Mouse (Mus musculus) midbrain, embryonic 13.5 days (tissue): ENCODE results near the gene Grb10. TPM values are rescaled to one million over a fixed set of nuclear protein-coding genes. Genes with fewer than 3 reads are reported as not detected.

Source experiments
- ATAC-seq: fragments of 200-750 bp; cut with Nextera tagmentation; 2 replicates; pipeline ENCODE4 v1.8.0; 2017; ENCODE audit warnings: mild to moderate bottlenecking, moderate TSS enrichment, moderate library complexity
- H3K27ac ChIP-seq: fragments of 300-500 bp; sonication (generic); 2 replicates; pipeline ENCODE4 v1.5.1; 2015; ENCODE audit warnings: inconsistent platforms, mild to moderate bottlenecking, moderate library complexity
- H3K27me3 ChIP-seq: fragments of 300-500 bp; sonication (generic); 2 replicates; pipeline ENCODE4 v1.6.1; 2015; ENCODE audit warnings: mild to moderate bottlenecking, inconsistent platforms
- H3K36me3 ChIP-seq: fragments of 300-500 bp; sonication (generic); 2 replicates; pipeline ENCODE4 v1.6.1; 2015; ENCODE audit warnings: mild to moderate bottlenecking, inconsistent platforms
- H3K4me1 ChIP-seq: fragments of 300-500 bp; sonication (generic); replicated peaks from 2 replicates; pipeline ENCODE4 v1.6.1; 2015; ENCODE audit warnings: inconsistent platforms
- H3K4me2 ChIP-seq: fragments of 300-500 bp; sonication (generic); replicated peaks from 2 replicates; pipeline ENCODE4 v1.6.1; 2015; ENCODE audit warnings: moderate library complexity, mild to moderate bottlenecking, inconsistent platforms
- H3K4me3 ChIP-seq: fragments of 300-500 bp; sonication (generic); replicated peaks from 2 replicates; pipeline ENCODE4 v1.5.1; 2015; ENCODE audit warnings: mild to moderate bottlenecking, inconsistent platforms
- H3K9ac ChIP-seq: fragments of 300-500 bp; sonication (generic); replicated peaks from 2 replicates; pipeline ENCODE4 v1.6.1; 2015; ENCODE audit warnings: mild to moderate bottlenecking, inconsistent platforms
- H3K9me3 ChIP-seq: fragments of 300-500 bp; sonication (generic); 2 replicates; pipeline ENCODE4 v1.6.1; 2016; ENCODE audit warnings: mild to moderate bottlenecking, inconsistent platforms
- WGBS: fragments of 180-500 bp; shearing (Covaris S2); methylation state at CpG from one replicate; pipeline ENCODE4 v1.1.7; 2015; 5-methylcytosine and 5-hydroxymethylcytosine counted together
- polyA plus RNA-seq: library from polyadenylated mRNA; unstranded; fragments of >200 nt; fragmentation: Nextera tagmentation; extraction: Ambion mirVana; gene quantifications from 2 replicates; pipeline ENCODE4 v1.2.1, GENCODE M21; 2015

The Grb10 gene
- polyA plus RNA-seq, 1 experiment from 2014 or later: 149 TPM

- Histone ChIP-seq H3K4me1 (no peaks in the 10 kb centered on the region), H3K36me3 (no peaks in the 10 kb centered on the region), H3K9me3 (no peaks in the 10 kb centered on the region), H3K4me3 (no peak overlapping the region), H3K9ac (no peak overlapping the region), H3K4me2 (no peak overlapping the region), H3K27ac (no peak overlapping the region), H3K27me3 (no peaks in the 10 kb centered on the region)
- ATAC-seq: no peak
- 90% methylated on average over 4 of the region's 4 CpGs for WGBS
Observed at GRCm38 (mm10) chr11:11989850-11990249, 48.6 kb downstream of the Grb10 start.

DNA sequence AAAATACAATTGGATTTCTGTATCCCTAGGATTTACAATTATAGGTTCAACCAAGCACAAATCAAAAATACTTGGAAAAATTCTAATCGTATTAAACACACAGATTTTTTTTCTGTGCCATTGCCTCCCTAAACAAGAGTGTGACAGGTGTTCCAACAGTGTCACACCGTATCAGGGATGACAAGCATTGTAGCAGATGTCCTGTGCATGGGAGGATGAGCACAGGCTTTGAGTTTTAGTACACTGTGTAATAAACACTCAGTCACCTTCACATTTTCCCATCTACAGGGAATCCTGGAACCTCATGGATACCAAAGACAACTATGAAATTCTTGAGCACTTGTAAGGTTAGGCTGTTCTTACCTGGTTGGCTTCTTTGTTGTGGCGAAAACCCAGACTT, 51.2 kb downstream of the Grb10 start:
- no peak overlapping the region for H3K9ac ChIP-seq
- H3K4me2 ChIP-seq: no peak overlapping the region
- H3K4me3 ChIP-seq: no peak overlapping the region
- H3K27me3 ChIP-seq: no peaks in the 10 kb centered on the region
- no peaks in the 10 kb centered on the region for H3K36me3 ChIP-seq
- no peak overlapping the region for H3K27ac ChIP-seq
- no peak for ATAC-seq
- no peaks in the 10 kb centered on the region for H3K9me3 ChIP-seq
- no peaks in the 10 kb centered on the region for H3K4me1 ChIP-seq
- WGBS: 86% methylated on average over 3 of the region's 3 CpGs

- no peaks in the 10 kb centered on the region for H3K4me1 ChIP-seq
- 80% methylated on average over 5 of the region's 5 CpGs for WGBS
- H3K36me3 ChIP-seq: no peaks in the 10 kb centered on the region
- ATAC-seq: no peak
- H3K27ac ChIP-seq: no peak overlapping the region
- no peak overlapping the region for H3K4me3 ChIP-seq
- no peaks in the 10 kb centered on the region for H3K9me3 ChIP-seq
- no peak overlapping the region for H3K4me2 ChIP-seq
- H3K27me3 ChIP-seq: peaks cover 2% of the 10 kb centered on the region; the same call in 1 of the 2 replicates
- H3K9ac ChIP-seq: no peak overlapping the region
Observed at GRCm38 (mm10) chr11:11978611-11979197, 59.8 kb downstream of the Grb10 start.

DNA sequence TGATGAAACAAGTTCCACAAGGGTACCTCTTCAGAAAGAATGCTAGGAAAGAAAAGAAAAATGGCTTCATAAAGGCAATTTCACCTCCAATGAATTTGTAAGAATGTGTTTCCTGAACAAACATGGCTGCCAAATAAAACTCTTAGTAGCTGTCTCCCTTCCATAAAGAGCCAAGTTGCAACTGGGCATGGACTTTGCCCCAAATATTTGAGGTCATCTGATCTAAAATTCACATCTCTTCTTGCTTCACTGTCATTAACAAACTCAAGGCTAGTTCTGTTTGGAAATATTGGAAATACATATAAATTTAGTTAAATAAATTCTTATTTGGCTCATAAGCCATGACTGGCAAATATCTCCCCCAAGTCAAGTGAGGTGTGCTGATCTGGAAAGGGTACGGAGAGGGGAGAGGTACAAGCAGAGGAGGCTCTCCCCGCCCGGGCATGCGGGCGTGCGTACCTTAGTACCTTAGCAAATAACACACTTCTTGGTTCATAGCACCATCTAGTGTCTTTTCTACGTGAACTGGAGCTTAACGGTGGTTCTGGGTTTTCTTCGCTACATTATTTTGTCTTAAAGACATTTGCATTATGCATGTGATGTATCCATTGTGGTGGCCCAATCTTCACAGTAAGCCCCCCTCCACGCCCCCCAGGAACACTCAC, 63.8 kb downstream of the Grb10 start:
- Histone ChIP-seq H3K9me3 (peaks cover 6% of the 10 kb centered on the region), H3K4me1 (0 out of 2 replicates have a peak, but pooled peaks cover 4% of the 10 kb centered on the region), H3K27ac (no peak overlapping the region), H3K4me2 (no peak overlapping the region), H3K4me3 (no peak overlapping the region), H3K36me3 (peaks cover 12% of the 10 kb centered on the region; the same call in 1 of the 2 replicates), H3K9ac (no peak overlapping the region), H3K27me3 (peaks cover 2% of the 10 kb centered on the region; the same call in 1 of the 2 replicates)
- WGBS: 43% methylated on average over 10 of the region's 10 CpGs
- ATAC-seq: peak; percentile 85

DNA sequence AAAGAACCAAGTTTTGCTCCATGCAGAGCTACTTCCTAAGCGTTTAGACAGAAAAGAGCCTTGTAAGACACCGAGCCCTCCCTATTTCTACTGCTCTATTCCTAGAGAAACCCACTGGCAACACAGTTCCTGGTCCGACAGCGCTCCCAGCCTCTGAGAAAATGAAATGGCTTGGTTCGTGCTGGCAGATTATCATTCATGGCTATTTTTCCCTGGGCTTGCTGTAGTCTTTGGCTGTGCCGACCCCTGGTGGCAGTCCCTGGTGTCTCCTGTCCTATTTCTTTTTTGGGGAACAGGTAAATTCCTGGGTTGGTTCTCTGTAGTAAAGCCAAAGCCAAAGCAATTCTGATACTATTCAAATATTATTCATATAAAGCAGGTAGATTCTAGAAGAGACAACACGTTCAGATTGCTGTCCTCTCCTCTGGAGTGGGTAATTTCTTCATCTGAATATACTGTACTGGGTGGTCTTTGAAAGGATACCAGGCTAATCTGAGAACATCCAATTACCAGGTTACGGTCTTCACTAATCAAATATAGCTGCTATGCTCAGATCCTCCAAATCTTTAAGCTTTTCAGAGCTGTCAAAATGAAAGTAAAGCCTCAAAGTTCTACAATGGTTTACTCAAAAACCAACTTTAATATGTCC, 65.0 kb downstream of the Grb10 start:
- WGBS: 43% methylated on average over 8 of the region's 8 CpGs
- H3K4me3 ChIP-seq: no peak overlapping the region
- H3K36me3 ChIP-seq: peaks cover 12% of the 10 kb centered on the region; the same call in 1 of the 2 replicates
- H3K9ac ChIP-seq: no peak overlapping the region
- peak; percentile 87 for ATAC-seq
- H3K4me1 ChIP-seq: 0 out of 2 replicates have a peak, but pooled peaks cover 4% of the 10 kb centered on the region
- no peak overlapping the region for H3K4me2 ChIP-seq
- peaks cover 6% of the 10 kb centered on the region for H3K9me3 ChIP-seq
- no peak overlapping the region for H3K27ac ChIP-seq
- H3K27me3 ChIP-seq: peaks cover 2% of the 10 kb centered on the region; the same call in 1 of the 2 replicates

DNA sequence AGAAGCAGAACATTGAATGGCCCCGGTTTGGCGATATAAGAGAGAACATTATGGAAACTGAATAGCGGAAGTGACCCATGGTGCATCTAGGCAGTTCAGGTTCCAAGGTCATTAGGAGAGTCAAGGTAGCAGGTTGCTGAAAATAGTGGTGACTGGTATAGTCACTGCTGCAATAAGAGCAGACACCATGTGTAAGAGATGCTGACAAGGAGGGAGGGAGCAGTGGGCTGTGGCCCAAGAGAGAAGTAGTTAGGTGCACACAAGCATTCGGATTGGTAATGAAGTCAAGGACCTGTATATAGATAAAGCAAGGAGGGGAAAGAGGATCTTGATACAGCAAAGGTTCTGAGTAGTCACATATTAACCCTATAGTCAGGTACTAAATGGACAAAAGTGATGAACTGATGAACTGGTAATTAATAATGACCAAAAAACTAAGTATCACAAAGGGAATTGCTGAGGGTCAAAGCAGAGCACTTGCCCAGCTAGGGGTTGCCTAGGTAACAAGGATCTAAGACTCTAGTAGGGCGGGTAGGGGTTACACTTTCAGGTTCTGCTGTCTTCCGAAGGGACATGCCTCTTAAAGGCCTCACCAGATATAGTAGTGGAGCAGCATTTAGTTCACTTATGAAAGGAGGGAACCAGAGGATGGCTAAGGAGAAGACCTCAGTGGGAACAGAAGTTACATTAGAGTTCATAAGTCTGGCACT, 65.9 kb downstream of the Grb10 start:
- 84% methylated on average over 6 of the region's 6 CpGs for WGBS
- H3K9me3 ChIP-seq: peaks cover 6% of the 10 kb centered on the region
- H3K4me3 ChIP-seq: no peak overlapping the region
- H3K36me3 ChIP-seq: peaks cover 12% of the 10 kb centered on the region; the same call in 1 of the 2 replicates
- no peak overlapping the region for H3K9ac ChIP-seq
- peaks cover 2% of the 10 kb centered on the region; the same call in 1 of the 2 replicates for H3K27me3 ChIP-seq
- no peak overlapping the region for H3K27ac ChIP-seq
- ATAC-seq: peak; percentile 59
- 0 out of 2 replicates have a peak, but pooled peaks cover 4% of the 10 kb centered on the region for H3K4me1 ChIP-seq
- H3K4me2 ChIP-seq: no peak overlapping the region

- 94% methylated on average over 11 of the region's 11 CpGs for WGBS
- no peak overlapping the region for H3K27ac ChIP-seq
- peaks cover 13% of the 10 kb centered on the region; the same call in 1 of the 2 replicates for H3K36me3 ChIP-seq
- no peak overlapping the region for H3K4me3 ChIP-seq
- 0 out of 2 replicates have a peak, but pooled peaks cover 4% of the 10 kb centered on the region for H3K4me1 ChIP-seq
- H3K4me2 ChIP-seq: no peak overlapping the region
- peaks cover 6% of the 10 kb centered on the region for H3K9me3 ChIP-seq
- ATAC-seq: no peak
- H3K27me3 ChIP-seq: peaks cover 2% of the 10 kb centered on the region; the same call in 1 of the 2 replicates
- no peak overlapping the region for H3K9ac ChIP-seq
Observed at GRCm38 (mm10) chr11:11970246-11970645, 68.2 kb downstream of the Grb10 start.

GRCm38 (mm10) chr11:11968830-11969229, 69.7 kb downstream of the Grb10 start:
- 0 out of 2 replicates have a peak overlapping the region, but pooled peaks have one; percentile 2 for H3K27ac ChIP-seq
- 33% methylated on average over 6 of the region's 6 CpGs for WGBS

GRCm38 (mm10) chr11:11967519-11967918, 71.0 kb downstream of the Grb10 start:
- Histone ChIP-seq H3K27ac (no peak overlapping the region), H3K4me3 (no peak overlapping the region), H3K27me3 (no peaks in the 10 kb centered on the region), H3K9ac (no peak overlapping the region), H3K36me3 (peaks cover 17% of the 10 kb centered on the region; the same call in 1 of the 2 replicates), H3K4me2 (no peak overlapping the region), H3K9me3 (peaks cover 6% of the 10 kb centered on the region), H3K4me1 (peaks cover 15% of the 10 kb centered on the region; the same call in 1 of the 2 replicates)
- WGBS: 90% methylated on average over 8 of the region's 8 CpGs
- ATAC-seq: no peak

More at GRCm38 (mm10) chr11:11968830-11969229, 69.7 kb downstream of the Grb10 start:
- no peak overlapping the region for H3K9ac ChIP-seq
- H3K36me3 ChIP-seq: peaks cover 17% of the 10 kb centered on the region; the same call in 1 of the 2 replicates
- no peak overlapping the region for H3K4me3 ChIP-seq
- no peak for ATAC-seq
- peaks cover 7% of the 10 kb centered on the region; the same call in 1 of the 2 replicates for H3K4me1 ChIP-seq
- no peak overlapping the region for H3K4me2 ChIP-seq
- H3K27me3 ChIP-seq: no peaks in the 10 kb centered on the region
- H3K9me3 ChIP-seq: peaks cover 6% of the 10 kb centered on the region

DNA sequence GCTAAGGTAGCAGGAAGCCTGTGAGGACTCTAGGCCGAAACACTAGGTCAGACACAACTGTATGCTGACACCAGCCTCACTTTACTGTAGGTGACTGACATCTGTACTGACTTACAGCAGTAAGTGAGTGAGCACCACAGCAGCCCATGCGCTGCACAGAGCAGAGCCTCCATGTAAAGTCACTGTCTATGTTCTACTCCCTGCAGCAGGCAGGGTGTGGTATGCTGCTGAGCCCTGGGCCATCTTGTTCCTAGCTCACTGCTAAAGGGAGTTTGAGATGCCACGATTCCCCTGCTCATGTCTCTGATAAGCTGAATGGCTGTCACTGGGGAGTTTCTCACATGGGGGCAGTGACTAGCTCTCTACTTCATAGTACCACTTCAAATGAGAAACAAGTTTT, 72.3 kb downstream of the Grb10 start:
- WGBS: 90% methylated on average over 3 of the region's 3 CpGs
- no peak for ATAC-seq
- peaks cover 12% of the 10 kb centered on the region; the same call in 1 of the 2 replicates for H3K36me3 ChIP-seq
- no peak overlapping the region for H3K4me3 ChIP-seq
- H3K9ac ChIP-seq: no peak overlapping the region
- no peak overlapping the region for H3K4me2 ChIP-seq
- no peak overlapping the region for H3K27ac ChIP-seq
- peaks cover 18% of the 10 kb centered on the region for H3K4me1 ChIP-seq
- no peaks in the 10 kb centered on the region for H3K27me3 ChIP-seq
- peaks cover 4% of the 10 kb centered on the region for H3K9me3 ChIP-seq

DNA sequence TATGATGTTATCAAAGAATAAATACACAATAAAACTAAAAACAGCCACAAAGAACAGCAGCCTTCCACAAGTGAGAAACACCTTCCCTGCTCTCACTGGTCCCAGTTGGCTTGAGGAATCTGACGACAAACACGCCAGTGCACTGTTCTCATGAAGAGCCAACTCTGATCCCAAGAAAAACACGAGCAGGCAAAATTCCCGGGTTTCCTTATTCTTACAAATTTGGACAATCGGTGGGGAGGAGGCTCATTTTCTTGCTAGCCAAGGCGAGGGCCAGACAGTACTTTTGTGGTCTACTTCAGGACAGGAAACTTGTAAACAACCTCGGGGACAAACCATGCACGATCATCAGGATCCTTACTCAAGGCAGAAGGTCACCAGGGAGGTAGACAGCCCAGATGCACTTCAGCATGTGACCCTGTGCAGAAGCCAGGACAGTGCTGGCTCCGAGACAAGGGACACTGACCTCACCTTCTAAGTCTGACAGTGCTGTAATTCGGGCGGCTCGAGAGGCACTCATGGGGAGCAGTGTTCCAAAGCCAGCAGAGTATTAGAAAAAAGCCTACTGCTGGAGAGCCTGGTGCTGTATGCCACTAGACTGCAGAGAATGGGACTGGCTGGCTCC, 72.9 kb downstream of the Grb10 start:
- 89% methylated on average over 12 of the region's 12 CpGs for WGBS
- peaks cover 8% of the 10 kb centered on the region; the same call in 1 of the 2 replicates for H3K36me3 ChIP-seq
- H3K27me3 ChIP-seq: no peaks in the 10 kb centered on the region
- ATAC-seq: no peak
- no peak overlapping the region for H3K4me3 ChIP-seq
- H3K9ac ChIP-seq: no peak overlapping the region
- no peak overlapping the region for H3K27ac ChIP-seq
- H3K4me1 ChIP-seq: peaks cover 24% of the 10 kb centered on the region
- H3K4me2 ChIP-seq: no peak overlapping the region
- H3K9me3 ChIP-seq: no peaks in the 10 kb centered on the region
